Mouse (Mus musculus): ENCODE measurements around the gene Slc35a2. TPM values are rescaled to one million over a fixed set of nuclear protein-coding genes. Genes with fewer than 3 reads are reported as not detected.
"Not testable (repeated sequence)": the region's sequence is repeated elsewhere in the genome, so short reads cannot be mapped to it uniquely, and the experiment has no call there.

Slc35a2 gene
- polyA plus RNA-seq, 1 experiment = 60.7 TPM

GRCm38 (mm10) chrX:7878495-7878894 is 5.3 kb upstream of the Slc35a2 start:
- no peak for TF ChIP-seq GATA1 (IDR thresholded peaks at IDR 0.05; ENCODE audit: low read length)

- TF ChIP-seq GATA1 (IDR thresholded peaks at IDR 0.05; ENCODE audit: low read length) = no peak
These were observed 4.0 kb upstream of the Slc35a2 start for GRCm38 (mm10) chrX:7879819-7880218.

- no peak for TF ChIP-seq GATA1 (IDR thresholded peaks at IDR 0.05; ENCODE audit: low read length)
These were observed 14.4 kb downstream of the Slc35a2 start for GRCm38 (mm10) chrX:7898211-7898610.

- TF ChIP-seq GATA1 (IDR thresholded peaks at IDR 0.05; ENCODE audit: low read length) = no peak
These were observed 15.3 kb downstream of the Slc35a2 start, which contains the start of the genes Pqbp1 and Timm17b for GRCm38 (mm10) chrX:7898880-7899874. Gene Pqbp1, minus strand, starts transcription at chrX:7899269. Gene Timm17b, plus strand, starts transcription at chrX:7899357.

GRCm38 (mm10) chrX:7904441-7904840 is 20.6 kb downstream of the Slc35a2 start:
- no peak for TF ChIP-seq GATA1 (IDR thresholded peaks at IDR 0.05; ENCODE audit: low read length)

GRCm38 (mm10) chrX:7907735-7908134 is 23.9 kb downstream of the Slc35a2 start, which contains the start of gene Gm10491:
Gene Gm10491, minus strand, starts transcription at chrX:7907835.
- TF ChIP-seq GATA1 (IDR thresholded peaks at IDR 0.05; ENCODE audit: low read length) = no peak

GRCm38 (mm10) chrX:7909242-7909641 is 25.4 kb downstream of the Slc35a2 start, which contains the start of gene Gm10490:
Gene Gm10490, plus strand, starts transcription at chrX:7909542.
- not testable (repeated sequence) for TF ChIP-seq GATA1 (IDR thresholded peaks at IDR 0.05; ENCODE audit: low read length)

- no peak for TF ChIP-seq GATA1 (IDR thresholded peaks at IDR 0.05; ENCODE audit: low read length)
These were observed 26.6 kb downstream of the Slc35a2 start for GRCm38 (mm10) chrX:7910473-7910872.

GRCm38 (mm10) chrX:7919601-7920383 is 36.0 kb downstream of the Slc35a2 start, which contains the start of gene Pcsk1n:
Gene Pcsk1n, plus strand, starts transcription at chrX:7919822.
- TF ChIP-seq GATA1 (IDR thresholded peaks at IDR 0.05; ENCODE audit: low read length) = no peak

- TF ChIP-seq GATA1 (IDR thresholded peaks at IDR 0.05; ENCODE audit: low read length) = no peak
These were observed 38.2 kb downstream of the Slc35a2 start for GRCm38 (mm10) chrX:7922032-7922431.

GRCm38 (mm10) chrX:7926266-7926665 is 42.4 kb downstream of the Slc35a2 start:
- no peak for TF ChIP-seq GATA1 (IDR thresholded peaks at IDR 0.05; ENCODE audit: low read length)

GRCm38 (mm10) chrX:7927116-7927515 is 43.3 kb downstream of the Slc35a2 start:
- no peak for TF ChIP-seq GATA1 (IDR thresholded peaks at IDR 0.05; ENCODE audit: low read length)

- TF ChIP-seq GATA1 (IDR thresholded peaks at IDR 0.05; ENCODE audit: low read length) = no peak
These were observed 44.5 kb downstream of the Slc35a2 start, which contains the start of gene Eras for GRCm38 (mm10) chrX:7928270-7928790. Gene Eras, minus strand, starts transcription at chrX:7928607.

- no peak for TF ChIP-seq GATA1 (IDR thresholded peaks at IDR 0.05; ENCODE audit: low read length)
These were observed 53.0 kb downstream of the Slc35a2 start for GRCm38 (mm10) chrX:7936874-7937273.

GRCm38 (mm10) chrX:7937667-7938066 is 53.8 kb downstream of the Slc35a2 start:
- no peak for TF ChIP-seq GATA1 (IDR thresholded peaks at IDR 0.05; ENCODE audit: low read length)

Other genes starting within 250 kb of the Slc35a2 start
- gene Syp, start 245.6 kb upstream of the Slc35a2 start, polyA plus RNA-seq (2012) = 0.18 and 0.27 TPM in 2 replicates
- gene Prickle3, start 226.8 kb upstream of the Slc35a2 start, polyA plus RNA-seq (2012) = not detected in 2 replicates
- 8.9 and 13.9 TPM in 2 replicates for gene Plp2, start 212.6 kb upstream of the Slc35a2 start, polyA plus RNA-seq (2012)
- not detected in 2 replicates for gene Magix, start 202.8 kb upstream of the Slc35a2 start, polyA plus RNA-seq (2012)
- 6.1 and 9.3 TPM in 2 replicates for gene Gpkow, start 186.9 kb upstream of the Slc35a2 start, polyA plus RNA-seq (2012)
- 14.2 and 17.0 TPM in 2 replicates for gene Wdr45, start 169.7 kb upstream of the Slc35a2 start, polyA plus RNA-seq (2012)
- 1.5 and 4.7 TPM in 2 replicates for gene Gm45208, start 161.8 kb upstream of the Slc35a2 start, polyA plus RNA-seq (2012)
- 9.2 and 10.4 TPM in 2 replicates for gene Praf2, start 155.6 kb upstream of the Slc35a2 start, polyA plus RNA-seq (2012)
- 9.6 and 11.4 TPM in 2 replicates for gene Ccdc120, start 133.1 kb upstream of the Slc35a2 start, polyA plus RNA-seq (2012)
- gene Tfe3, start 121.5 kb upstream of the Slc35a2 start, polyA plus RNA-seq (2012) = 36.2 and 43.7 TPM in 2 replicates
- 23.3 and 28.3 TPM in 2 replicates for gene Gripap1, start 94.3 kb upstream of the Slc35a2 start, polyA plus RNA-seq (2012)
- gene Kcnd1, start 61.7 kb upstream of the Slc35a2 start, polyA plus RNA-seq (2012) = 0.22 and 0.31 TPM in 2 replicates
- gene Otud5, start 42.7 kb upstream of the Slc35a2 start, polyA plus RNA-seq (2012) = 71.5 and 82.8 TPM in 2 replicates
- gene Pim2, start 5.8 kb upstream of the Slc35a2 start, polyA plus RNA-seq (2012) = 14.2 and 14.5 TPM in 2 replicates
- gene Pqbp1, start 15.2 kb downstream of the Slc35a2 start, polyA plus RNA-seq (2012) = 179 and 197 TPM in 2 replicates
- 129 and 177 TPM in 2 replicates for gene Timm17b, start 15.3 kb downstream of the Slc35a2 start, polyA plus RNA-seq (2012)
- not detected in 2 replicates for gene Gm10491, start 23.8 kb downstream of the Slc35a2 start, polyA plus RNA-seq (2012)
- not detected in 2 replicates for gene Gm10490, start 25.5 kb downstream of the Slc35a2 start, polyA plus RNA-seq (2012)
- gene Pcsk1n, start 35.8 kb downstream of the Slc35a2 start, polyA plus RNA-seq (2012) = not detected in 2 replicates
- not detected in 2 replicates for gene Eras, start 44.6 kb downstream of the Slc35a2 start, polyA plus RNA-seq (2012)
- gene Hdac6, start 63.9 kb downstream of the Slc35a2 start, polyA plus RNA-seq (2012) = 2.6 and 3.2 TPM in 2 replicates
- gene Gata1, start 94.0 kb downstream of the Slc35a2 start, polyA plus RNA-seq (2012) = 1,486 and 2,392 TPM in 2 replicates
- not detected in 2 replicates for gene Glod5, start 134.5 kb downstream of the Slc35a2 start, polyA plus RNA-seq (2012)
- gene Suv39h1, start 190.7 kb downstream of the Slc35a2 start, polyA plus RNA-seq (2012) = 19.8 and 22.2 TPM in 2 replicates
- gene Was, start 206.5 kb downstream of the Slc35a2 start, polyA plus RNA-seq (2012) = 177 and 230 TPM in 2 replicates
- 39.6 and 40.4 TPM in 2 replicates for gene Wdr13, start 248.9 kb downstream of the Slc35a2 start, polyA plus RNA-seq (2012)

Data from G1E-ER4 (cell line).